24 mouse cellular contexts compared by ENCODE assay signal in genomic region chr15:36913308-36913707, GRCm38 (mm10).
DNase-seq lines count a peak whose midpoint lies in the region; ATAC-seq and TF ChIP-seq lines count a peak whose summit lies in the region.
"Had no signal": no experiment of that assay in that cellular context is flagged by ENCODE, and none has a peak within 500 bp of the region (broad histone marks: within the 10 kb centered on the region; RNA-seq: fewer than 3 reads in every experiment).

No protein-coding gene starts in this region.

- H3K4me2 ChIP-seq in kidney, embryonic 15.5 days, result no peak overlapping the region
- H3K4me2 ChIP-seq in liver, embryonic 11.5 days, result no peak overlapping the region
- H3K4me2 ChIP-seq in limb, embryonic 13.5 days (replicated peaks), result no peak overlapping the region; the same call in 1 of the 2 replicates
- H3K4me2 ChIP-seq: embryonic facial prominence, embryonic 13.5 days; embryonic facial prominence, embryonic 15.5 days; forebrain, embryonic 12.5 days had no signal

- H3K4me3 ChIP-seq in kidney, embryonic 15.5 days (replicated peaks), result no peak overlapping the region
- H3K4me3 ChIP-seq in liver, adult 2 months (ENCODE audit: insufficient read depth, low read depth, low read length), result no peak overlapping the region
- no peak overlapping the region for H3K4me3 ChIP-seq in liver, embryonic 11.5 days (ENCODE audit: low read depth, low read length)
- H3K4me3 ChIP-seq in limb, embryonic 10.5 days, result no peak overlapping the region
- H3K4me3 ChIP-seq in limb, embryonic 13.5 days, result no peak overlapping the region
- H3K4me3 ChIP-seq: embryonic facial prominence, embryonic 13.5 days; embryonic facial prominence, embryonic 15.5 days; erythroblast, embryonic 14.5 days; forebrain, embryonic 10.5 days; forebrain, embryonic 12.5 days had no signal

- ATAC-seq in kidney, embryonic 15.5 days (replicated peaks; ENCODE audit: low FRiP score), result no peak
- ATAC-seq in liver, embryonic 11.5 days (replicated peaks; ENCODE audit: low FRiP score), result no peak
- peak; percentile 54; the same call in 1 of the 2 replicates for ATAC-seq in limb, embryonic 13.5 days (ENCODE audit: low FRiP score, low read depth)
- ATAC-seq: forebrain, embryonic 14.5 days; forebrain, embryonic 16.5 days had no signal

- no peaks in the 10 kb centered on the region for H3K36me3 ChIP-seq in kidney, embryonic 15.5 days
- H3K36me3 ChIP-seq in liver, adult 2 months (ENCODE audit: control insufficient read depth, insufficient read depth, low read length), result no peaks in the 10 kb centered on the region
- H3K36me3 ChIP-seq in liver, embryonic 11.5 days (ENCODE audit: control insufficient read depth, insufficient read depth, low read length), result no peaks in the 10 kb centered on the region
- H3K36me3 ChIP-seq in limb, embryonic 10.5 days, result no peaks in the 10 kb centered on the region
- no peaks in the 10 kb centered on the region for H3K36me3 ChIP-seq in limb, embryonic 13.5 days
- H3K36me3 ChIP-seq: embryonic facial prominence, embryonic 13.5 days; embryonic facial prominence, embryonic 15.5 days; forebrain, embryonic 10.5 days; forebrain, embryonic 12.5 days had no signal

- H3K27me3 ChIP-seq in kidney, embryonic 15.5 days, result no peaks in the 10 kb centered on the region
- H3K27me3 ChIP-seq in liver, adult 2 months (ENCODE audit: control insufficient read depth, insufficient read depth, low read length), result no peaks in the 10 kb centered on the region
- no peaks in the 10 kb centered on the region for H3K27me3 ChIP-seq in liver, embryonic 11.5 days (replicated peaks; ENCODE audit: control insufficient read depth, insufficient read depth, low read length)
- no peaks in the 10 kb centered on the region for H3K27me3 ChIP-seq in limb, embryonic 10.5 days (ENCODE audit: low read depth, poor library complexity, severe bottlenecking)
- H3K27me3 ChIP-seq in limb, embryonic 13.5 days, result peaks cover 8% of the 10 kb centered on the region
- H3K27me3 ChIP-seq: embryonic facial prominence, embryonic 13.5 days; embryonic facial prominence, embryonic 15.5 days; forebrain, embryonic 12.5 days had no signal

- no peak overlapping the region for H3K9ac ChIP-seq in kidney, embryonic 15.5 days
- H3K9ac ChIP-seq in liver, adult 2 months (ENCODE audit: low read depth, low read length), result no peak overlapping the region
- H3K9ac ChIP-seq in liver, embryonic 11.5 days (ENCODE audit: low read depth, low read length), result no peak overlapping the region
- H3K9ac ChIP-seq in limb, embryonic 13.5 days, result no peak overlapping the region
- H3K9ac ChIP-seq: embryonic facial prominence, embryonic 13.5 days; embryonic facial prominence, embryonic 15.5 days; forebrain, embryonic 12.5 days had no signal

- no peak for TF ChIP-seq POLR2A in liver, adult 2 months (IDR thresholded peaks at IDR 0.05; ENCODE audit: extremely low read depth, insufficient read depth, low read length)

- no peaks in the 10 kb centered on the region for H3K9me3 ChIP-seq in kidney, embryonic 15.5 days (replicated peaks)
- no peaks in the 10 kb centered on the region for H3K9me3 ChIP-seq in liver, embryonic 11.5 days (ENCODE audit: control insufficient read depth, low read length)
- H3K9me3 ChIP-seq in limb, embryonic 10.5 days (replicated peaks), result no peaks in the 10 kb centered on the region
- 0 out of 2 replicates have a peak, but pooled peaks cover 6% of the 10 kb centered on the region for H3K9me3 ChIP-seq in limb, embryonic 13.5 days
- H3K9me3 ChIP-seq: embryonic facial prominence, embryonic 13.5 days; embryonic facial prominence, embryonic 15.5 days; forebrain, embryonic 12.5 days had no signal

- H3K79me2 ChIP-seq in liver, adult 2 months (ENCODE audit: control insufficient read depth, insufficient read depth, low read length), result no peaks in the 10 kb centered on the region

- H3K27ac ChIP-seq in kidney, embryonic 15.5 days, result peak overlapping the region; percentile 37; the same call in 1 of the 2 replicates
- H3K27ac ChIP-seq in liver, adult 2 months (replicated peaks; ENCODE audit: insufficient read depth, low read depth, low read length), result no peak overlapping the region
- no peak overlapping the region for H3K27ac ChIP-seq in liver, embryonic 11.5 days (ENCODE audit: low read depth, low read length)
- H3K27ac ChIP-seq in limb, embryonic 10.5 days, result peak overlapping the region; percentile 50; the same call in 1 of the 2 replicates
- peak overlapping the region; percentile 52; the same call in 1 of the 2 replicates for H3K27ac ChIP-seq in limb, embryonic 13.5 days
- H3K27ac ChIP-seq: embryonic facial prominence, embryonic 13.5 days; embryonic facial prominence, embryonic 15.5 days; forebrain, embryonic 10.5 days; forebrain, embryonic 12.5 days had no signal

- peaks cover 20% of the 10 kb centered on the region for H3K4me1 ChIP-seq in kidney, embryonic 15.5 days
- peaks cover 3% of the 10 kb centered on the region for H3K4me1 ChIP-seq in liver, adult 2 months (ENCODE audit: control insufficient read depth, insufficient read depth, low read length)
- 0 out of 2 replicates have a peak, but pooled peaks cover 1% of the 10 kb centered on the region for H3K4me1 ChIP-seq in liver, embryonic 11.5 days (replicated peaks; ENCODE audit: control insufficient read depth, insufficient read depth, low read length)
- H3K4me1 ChIP-seq in limb, embryonic 10.5 days, result peaks cover 32% of the 10 kb centered on the region
- peaks cover 36% of the 10 kb centered on the region for H3K4me1 ChIP-seq in limb, embryonic 13.5 days
- H3K4me1 ChIP-seq: embryonic facial prominence, embryonic 15.5 days; forebrain, embryonic 12.5 days had no signal

- no peak for TF ChIP-seq CTCF in liver, adult 2 months (IDR thresholded peaks at IDR 0.05; ENCODE audit: low read depth, low read length)

- DNase-seq in kidney, postnatal 4 days, result no peak
- DNase-seq in liver, adult 2 months (ENCODE audit: extremely low read depth, low read depth, low spot score), result peak; percentile 26
- DNase-seq in liver, embryonic 11.5 days (ENCODE audit: low spot score), result no peak
- no peak for DNase-seq in limb, embryonic 10.5 days (ENCODE audit: low spot score)
- no peak for DNase-seq in cerebellum, postnatal 36 days
- DNase-seq in cerebellum, adult 11 months, result no peak
- DNase-seq: adrenal gland, adult 2 months; adrenal gland, postnatal 10 days; adrenal gland, postnatal 25 days; cerebellum, adult 11-12 months; cerebellum, adult 2 months; cerebellum, adult 9-10 months; cerebellum, postnatal 10 days; cerebellum, postnatal 25 days; embryo, embryonic 11 days had no signal

- 55% methylated on average over 7 of the region's 7 CpGs for WGBS in kidney, embryonic 15.5 days
- WGBS in liver, adult 2 months, result 35% methylated on average over 7 of the region's 7 CpGs
- WGBS in liver, embryonic 11.5 days, result 80% methylated on average over 7 of the region's 7 CpGs
- WGBS in limb, embryonic 10.5 days, result 81% methylated on average over 7 of the region's 7 CpGs
- 38% methylated on average over 7 of the region's 7 CpGs for WGBS in limb, embryonic 13.5 days

Comparison
In these comparisons a context has a peak if more than half of its experiments do, and no peak if none do; other contexts are left out.
1. H3K27ac ChIP-seq: peak in kidney, embryonic 15.5 days (single experiment), limb, embryonic 10.5 days (single experiment) and limb, embryonic 13.5 days (single experiment); none in liver, adult 2 months (single experiment) and liver, embryonic 11.5 days (single experiment).